Mouse (Mus musculus) CD4-positive helper T cell, adult 2 months (primary cell): ENCODE measurements around the gene Map3k7.

ENCODE experiments used
- DNase-seq: peaks from one replicate; pipeline ENCODE4 v3.0.0-alpha.2; 2012; ENCODE audit warnings: low read depth, missing footprints, low spot score

Gene Map3k7

GRCm38 (mm10) chr4:32057102-32057501 lies 93.2 kb downstream of the Map3k7 start:
- peak; percentile 75 for DNase-seq

- DNase-seq, result no peak
Measured at GRCm38 (mm10) chr4:32060686-32061085, 96.8 kb downstream of the Map3k7 start.

- DNase-seq, result peak; percentile 59
Measured at GRCm38 (mm10) chr4:32062381-32063059, 98.6 kb downstream of the Map3k7 start.

GRCm38 (mm10) chr4:32063291-32063690 lies 99.4 kb downstream of the Map3k7 start:
- DNase-seq, result no peak
